Mouse (Mus musculus) ES-Bruce4 (cell line): ENCODE measurements at regions not wholly inside any gene's neighbourhood (a gene's known extent, or its start where the extent isn't known, plus 50 kb on each side); places are given as distances from the start of the nearest gene placed in this dataset.

ENCODE experiments used
- H3K27ac ChIP-seq: 2 replicates; pipeline ENCODE4 v1.5.1; 2012; ENCODE audit warnings: low read length, inconsistent platforms; ENCODE audit not compliant: insufficient read depth
- H3K27me3 ChIP-seq: 2 replicates; pipeline ENCODE4 v1.6.1; 2012; ENCODE audit warnings: mild to moderate bottlenecking, low read length, inconsistent platforms; ENCODE audit not compliant: control insufficient read depth, poor library complexity, insufficient read depth, severe bottlenecking
- H3K36me3 ChIP-seq: 2 replicates; pipeline ENCODE4 v1.6.1; 2012; ENCODE audit warnings: inconsistent platforms, mild to moderate bottlenecking, low read length, moderate library complexity; ENCODE audit not compliant: control insufficient read depth, poor library complexity, insufficient read depth, severe bottlenecking
- H3K4me1 ChIP-seq: one replicate; pipeline ENCODE4 v1.8.1; 2011; ENCODE audit warnings: low read length; ENCODE audit not compliant: control insufficient read depth, insufficient read depth
- H3K4me3 ChIP-seq: 2 replicates; pipeline ENCODE4 v1.5.1; 2011; ENCODE audit warnings: low read depth, mild to moderate bottlenecking, low read length
- H3K9ac ChIP-seq: 2 replicates; pipeline ENCODE4 v1.6.1; 2012; ENCODE audit warnings: low read depth, mild to moderate bottlenecking, inconsistent platforms; ENCODE audit not compliant: poor library complexity, severe bottlenecking
- H3K9me3 ChIP-seq: replicated peaks from 2 replicates; pipeline ENCODE4 v1.6.1; 2012; ENCODE audit warnings: mild to moderate bottlenecking, low read length, inconsistent platforms; ENCODE audit not compliant: control insufficient read depth, poor library complexity, insufficient read depth, severe bottlenecking
- CTCF ChIP-seq: IDR thresholded peaks from one replicate; pipeline ENCODE4 v1.8.1; 2011; ENCODE audit warnings: low read depth, low read length
- EP300 ChIP-seq: IDR thresholded peaks from 2 replicates; pipeline ENCODE4 v1.6.1; 2011; ENCODE audit warnings: low read depth, low read length; ENCODE audit not compliant: insufficient read depth
- POLR2A ChIP-seq: IDR thresholded peaks from one replicate; pipeline ENCODE4 v1.8.1; 2011; ENCODE audit warnings: low read length; ENCODE audit not compliant: insufficient read depth

- Histone ChIP-seq H3K9me3 (no peaks in the 10 kb centered on the region), H3K4me1 (no peaks in the 10 kb centered on the region), H3K27me3 (no peaks in the 10 kb centered on the region), H3K4me3 (no peak overlapping the region), H3K9ac (no peak overlapping the region), H3K27ac (no peak overlapping the region), H3K36me3 (no peaks in the 10 kb centered on the region)
- no peak for TF ChIP-seq EP300
- TF ChIP-seq CTCF: no peak
- TF ChIP-seq POLR2A: no peak
These were observed 273.9 kb downstream of the Wdr11 start for GRCm38 (mm10) chr7:129865536-129865935.

GRCm38 (mm10) chr7:129872208-129872790 lies 280.6 kb downstream of the Wdr11 start:
- Histone ChIP-seq H3K9me3 (no peaks in the 10 kb centered on the region), H3K4me1 (no peaks in the 10 kb centered on the region), H3K4me3 (no peak overlapping the region), H3K27me3 (no peaks in the 10 kb centered on the region), H3K9ac (no peak overlapping the region), H3K27ac (no peak overlapping the region), H3K36me3 (no peaks in the 10 kb centered on the region)
- TF ChIP-seq POLR2A (no peak), CTCF (no peak), EP300 (no peak)

- Histone ChIP-seq H3K9me3 (no peaks in the 10 kb centered on the region), H3K36me3 (no peaks in the 10 kb centered on the region), H3K27ac (no peak overlapping the region), H3K4me1 (no peaks in the 10 kb centered on the region), H3K4me3 (no peak overlapping the region), H3K9ac (no peak overlapping the region), H3K27me3 (no peaks in the 10 kb centered on the region)
- TF ChIP-seq CTCF (no peak), POLR2A (no peak), EP300 (no peak)
These were observed 284.7 kb downstream of the Wdr11 start for GRCm38 (mm10) chr7:129876202-129876851.

GRCm38 (mm10) chr7:129876852-129877223 lies 285.2 kb downstream of the Wdr11 start:
- Histone ChIP-seq H3K9ac (no peak overlapping the region), H3K27me3 (no peaks in the 10 kb centered on the region), H3K9me3 (no peaks in the 10 kb centered on the region), H3K27ac (no peak overlapping the region), H3K36me3 (no peaks in the 10 kb centered on the region), H3K4me1 (no peaks in the 10 kb centered on the region), H3K4me3 (no peak overlapping the region)
- TF ChIP-seq CTCF: no peak
- no peak for TF ChIP-seq EP300
- no peak for TF ChIP-seq POLR2A

GRCm38 (mm10) chr7:129896291-129896690 lies 304.6 kb downstream of the Wdr11 start:
- H3K27me3 ChIP-seq: no peaks in the 10 kb centered on the region
- TF ChIP-seq POLR2A: no peak
- no peak for TF ChIP-seq EP300
- no peak overlapping the region for H3K4me3 ChIP-seq
- no peaks in the 10 kb centered on the region for H3K9me3 ChIP-seq
- no peak overlapping the region for H3K9ac ChIP-seq
- no peaks in the 10 kb centered on the region for H3K4me1 ChIP-seq
- H3K27ac ChIP-seq: no peak overlapping the region
- no peaks in the 10 kb centered on the region for H3K36me3 ChIP-seq

GRCm38 (mm10) chr7:129897511-129897910 lies 305.8 kb downstream of the Wdr11 start:
- Histone ChIP-seq H3K9me3 (no peaks in the 10 kb centered on the region), H3K9ac (no peak overlapping the region), H3K27me3 (no peaks in the 10 kb centered on the region), H3K27ac (no peak overlapping the region), H3K4me1 (no peaks in the 10 kb centered on the region), H3K4me3 (no peak overlapping the region), H3K36me3 (no peaks in the 10 kb centered on the region)
- TF ChIP-seq CTCF: no peak
- no peak for TF ChIP-seq POLR2A
